Mouse (Mus musculus) CH12.LX (cell line): ENCODE data around the gene Ankrd53. TPM values are rescaled to one million over a fixed set of nuclear protein-coding genes. Genes with fewer than 3 reads are reported as not detected.
A peak's percentile ranks its signal among the peaks of the same experiment; 100 is the strongest.

ENCODE experiments used
- DNase-seq: peaks from one replicate; pipeline ENCODE4 v3.0.0-alpha.2; 2013; ENCODE audit errors: extremely low read depth
- H3K27ac ChIP-seq: 2 replicates; pipeline ENCODE4 v1.5.1; 2012; ENCODE audit warnings: low read depth, mild to moderate bottlenecking, control low read depth, moderate library complexity; ENCODE audit not compliant: insufficient read depth
- H3K27me3 ChIP-seq: replicated peaks from 2 replicates; pipeline ENCODE3; 2012; ENCODE audit warnings: inconsistent platforms
- H3K36me3 ChIP-seq, 2 experiments: replicated peaks in 1 of 2; 2 replicates each; pipeline versions ENCODE3 to v1.6.1; 2012; ENCODE audit warnings: inconsistent platforms in 1 of 2, low read length in 1 of 2, mild to moderate bottlenecking in 1 of 2, mixed read lengths in 1 of 2, moderate library complexity in 1 of 2; ENCODE audit not compliant: control insufficient read depth in 1 of 2, insufficient read depth in 1 of 2
- H3K4me1 ChIP-seq, 2 experiments: 2 replicates each; pipeline ENCODE4 v1.6.1; 2012; ENCODE audit warnings: inconsistent platforms in 1 of 2, moderate library complexity in 1 of 2; ENCODE audit not compliant: insufficient read depth in 2 of 2, control insufficient read depth in 1 of 2
- H3K4me2 ChIP-seq: 2 replicates; pipeline ENCODE4 v1.6.1; 2012; ENCODE audit warnings: low read depth, mild to moderate bottlenecking, control low read depth; ENCODE audit not compliant: poor library complexity, insufficient read depth, severe bottlenecking
- H3K4me3 ChIP-seq, 3 experiments: fragments of 150-350 bp in 1 of 3; sonication (generic) in 1 of 3; replicated peaks in 1 of 3; 2 replicates each; pipeline versions ENCODE3 to v1.5.1; 2011 to 2012; ENCODE audit warnings: low read depth in 2 of 3, low read length in 2 of 3, mild to moderate bottlenecking in 2 of 3, moderate library complexity in 2 of 3, control low read depth in 1 of 3, improper control_type of control experiment in 1 of 3, inconsistent platforms in 1 of 3, mixed read lengths in 1 of 3; ENCODE audit not compliant: poor library complexity in 1 of 3
- H3K79me2 ChIP-seq: replicated peaks from 2 replicates; pipeline ENCODE4 v1.6.1; 2012; ENCODE audit warnings: mild to moderate bottlenecking, moderate library complexity; ENCODE audit not compliant: control insufficient read depth, poor library complexity, insufficient read depth, severe bottlenecking; ENCODE audit errors: extremely low read depth
- H3K9ac ChIP-seq: 2 replicates; pipeline ENCODE4 v1.6.1; 2012; ENCODE audit warnings: low read depth, mild to moderate bottlenecking, control low read depth, moderate library complexity; ENCODE audit not compliant: insufficient read depth
- H3K9me3 ChIP-seq: replicated peaks from 2 replicates; pipeline ENCODE3; 2012; ENCODE audit warnings: low read length, inconsistent platforms, mixed read lengths
- CHD2 ChIP-seq: IDR thresholded peaks from 2 replicates; pipeline ENCODE4 v1.6.1; 2011; ENCODE audit warnings: low read length, improper control_type of control experiment
- CTCF ChIP-seq, 2 experiments: IDR thresholded peaks in 1 of 2; conservative IDR thresholded peaks in 1 of 2; 2 replicates each; pipeline ENCODE4 v1.5.1; 2011 to 2012; ENCODE audit warnings: low read depth in 2 of 2, low read length in 2 of 2, improper control_type of control experiment in 1 of 2, inconsistent platforms in 1 of 2, mild to moderate bottlenecking in 1 of 2, moderate library complexity in 1 of 2
- ELF1 ChIP-seq: IDR thresholded peaks from 2 replicates; pipeline ENCODE4 v1.6.1; 2014; ENCODE audit warnings: low read depth, mild to moderate bottlenecking, inconsistent platforms, low read length, improper control_type of control experiment
- HCFC1 ChIP-seq: IDR thresholded peaks from 2 replicates; pipeline ENCODE4 v1.6.1; 2012; ENCODE audit warnings: low read depth, mild to moderate bottlenecking, inconsistent platforms, low read length, improper control_type of control experiment
- IRF4 ChIP-seq: IDR thresholded peaks from 2 replicates; pipeline ENCODE4 v1.6.1; 2014; ENCODE audit warnings: low read depth, mild to moderate bottlenecking, inconsistent platforms, low read length, improper control_type of control experiment
- JUN ChIP-seq: IDR thresholded peaks from 2 replicates; pipeline ENCODE4 v1.6.1; 2011; ENCODE audit warnings: low read depth, mild to moderate bottlenecking, low read length, improper control_type of control experiment, moderate library complexity; ENCODE audit not compliant: insufficient read depth
- JUND ChIP-seq: conservative IDR thresholded peaks from 2 replicates; pipeline ENCODE4 v1.6.1; 2011; ENCODE audit warnings: low read depth, low read length, improper control_type of control experiment
- KAT2A ChIP-seq: IDR thresholded peaks from 2 replicates; pipeline ENCODE4 v1.6.1; 2012; ENCODE audit warnings: low read length, improper control_type of control experiment, inconsistent platforms; ENCODE audit not compliant: insufficient replicate concordance
- MYC ChIP-seq: IDR thresholded peaks from 2 replicates; pipeline ENCODE4 v1.6.1; 2011; ENCODE audit warnings: low read depth, mild to moderate bottlenecking, improper control_type of control experiment, low read length
- PAX5 ChIP-seq: IDR thresholded peaks from 2 replicates; pipeline ENCODE4 v1.6.1; 2012; ENCODE audit warnings: low read length, inconsistent platforms, mixed read lengths
- POLR2A ChIP-seq: IDR thresholded peaks from 2 replicates; pipeline ENCODE4 v1.6.1; 2011; ENCODE audit warnings: low read depth, mild to moderate bottlenecking, improper control_type of control experiment, low read length
- RAD21 ChIP-seq: IDR thresholded peaks from 2 replicates; pipeline ENCODE4 v1.6.1; 2011; ENCODE audit warnings: low read depth, mild to moderate bottlenecking, low read length, improper control_type of control experiment, moderate library complexity
- SIN3A ChIP-seq: IDR thresholded peaks from 2 replicates; pipeline ENCODE4 v1.6.1; 2012; ENCODE audit warnings: low read length, improper control_type of control experiment, inconsistent platforms
- SMC3 ChIP-seq: IDR thresholded peaks from 2 replicates; pipeline ENCODE4 v1.6.1; 2011; ENCODE audit warnings: low read depth, low read length, improper control_type of control experiment
- TBP ChIP-seq: conservative IDR thresholded peaks from 2 replicates; pipeline ENCODE4 v1.6.1; 2011; ENCODE audit warnings: low read depth, low read length, improper control_type of control experiment
- USF2 ChIP-seq: conservative IDR thresholded peaks from 2 replicates; pipeline ENCODE4 v1.6.1; 2011; ENCODE audit warnings: low read depth, low read length, improper control_type of control experiment
- ZMIZ1 ChIP-seq: IDR thresholded peaks from 2 replicates; pipeline ENCODE4 v1.6.1; 2012; ENCODE audit warnings: low read depth, mild to moderate bottlenecking, inconsistent platforms, low read length, improper control_type of control experiment
- ZNF384 ChIP-seq: IDR thresholded peaks from 2 replicates; pipeline ENCODE4 v1.6.1; 2012; ENCODE audit warnings: low read depth, low read length, improper control_type of control experiment, inconsistent platforms
- dilution Hi-C: fragments of 300-500 bp; cut with MboI; formaldehyde crosslinking; loops from 2 replicates; pipeline ENCODE4 v1.14.3; 2020; ENCODE audit warnings: low sequenced_read_pairs; ENCODE audit not compliant: extremely low pct_unique_long_range_greater_than_20kb, extremely low pct_ligation_motif_present
- in situ Hi-C: fragments of 300-500 bp; cut with MboI; formaldehyde crosslinking; loops from 3 replicates; pipeline ENCODE4 v1.14.3; 2019; ENCODE audit warnings: low sequenced_read_pairs, low pct_ligation_motif_present, low pct_unique_long_range_greater_than_20kb, mixed read lengths
- polyA plus RNA-seq: library from polyadenylated mRNA; unstranded; fragments of >175 nt; gene quantifications from 2 replicates; pipeline ENCODE4 v1.2.1, GENCODE M21; 2012; ENCODE audit warnings: low read depth; ENCODE audit not compliant: insufficient read length
- total RNA-seq, 2 experiments: library from RNA; depleted of rRNA; stranded (reverse); fragments of 300-350 nt in 1 of 2; fragments of >200 nt in 1 of 2; gene quantifications; 2 replicates each; pipeline ENCODE4 v1.2.3; 2012 to 2014

Ankrd53 gene
- total and polyA plus RNA-seq, 3 experiments: 0.08 to 0.36 TPM; not detected in 1

- TF ChIP-seq JUN: no peak
- peak; percentile 96 for TF ChIP-seq POLR2A
- TF ChIP-seq PAX5: no peak
- TF ChIP-seq IRF4: 0 out of 2 replicates have a peak, but pooled peaks have one; percentile 7
- no peak for TF ChIP-seq JUND
- TF ChIP-seq CHD2: 0 out of 2 replicates have a peak, but pooled peaks have one; percentile 59
- no peak for TF ChIP-seq ZNF384
- TF ChIP-seq KAT2A: 0 out of 2 replicates have a peak, but pooled peaks have one; percentile 37
- TF ChIP-seq ELF1: peak; percentile 43; the same call in 1 of the 2 replicates
- TF ChIP-seq SIN3A: peak; percentile 79; the same call in 1 of the 2 replicates
- TF ChIP-seq MYC: no peak
- TF ChIP-seq ZMIZ1: peak; percentile 93
- TF ChIP-seq TBP: peak; percentile 55
- TF ChIP-seq, all 38 proteins: peak for 23
These were observed 13.3 kb downstream of the Ankrd53 start, which contains the start of gene Tex261 (continued) for GRCm38 (mm10) chr6:83775638-83776293.

GRCm38 (mm10) chr6:83778306-83778705 is 15.9 kb downstream of the Ankrd53 start:
- in situ Hi-C loops: no loop called here

DNA sequence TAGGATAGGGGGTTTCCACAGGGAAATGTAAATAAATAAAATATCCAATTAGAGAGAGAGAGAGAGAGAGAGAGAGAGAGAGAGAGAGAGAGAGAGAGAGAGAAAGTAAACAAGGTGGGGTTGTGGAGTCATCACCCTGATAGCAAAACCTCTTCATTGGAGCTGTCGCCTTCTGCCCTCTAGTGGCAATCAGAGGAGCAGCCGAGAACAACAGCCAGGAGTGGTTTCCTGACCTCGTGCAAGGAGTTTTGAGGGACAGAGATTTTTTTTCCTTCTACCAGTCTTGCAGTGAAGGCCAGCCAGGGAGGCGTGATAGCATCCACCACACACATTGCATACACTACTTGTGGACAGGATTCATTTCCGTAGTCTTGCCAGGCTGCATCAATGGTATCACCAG is 16.6 kb downstream of the Ankrd53 start:
- TF ChIP-seq CTCF (conservative IDR thresholded peaks at IDR 0.05 in 1 of 2, IDR thresholded peaks at IDR 0.05 in 1 of 2; ENCODE audit: low read depth in 2 of 2, low read length in 2 of 2): peak; percentile 72 to 82
- TF ChIP-seq JUND: no peak
- TF ChIP-seq USF2: no peak
- TF ChIP-seq IRF4: 0 out of 2 replicates have a peak, but pooled peaks have one; percentile 16
- peak; percentile 62 for TF ChIP-seq SMC3
- peak; percentile 67 for TF ChIP-seq RAD21
- TF ChIP-seq MYC: peak; percentile 66; the same call in 1 of the 2 replicates
- Histone ChIP-seq H3K79me2 (peaks cover 11% of the 10 kb centered on the region), H3K9ac (no peak overlapping the region), H3K4me3 (no peak overlapping the region), H3K27ac (no peak overlapping the region), H3K9me3 (peaks cover 3% of the 10 kb centered on the region), H3K36me3 (peaks cover 0 to 2% of the 10 kb centered on the region in 2 experiments), H3K27me3 (no peaks in the 10 kb centered on the region), H3K4me2 (no peak overlapping the region), H3K4me1 (peaks cover 2 to 18% of the 10 kb centered on the region in 2 experiments)
- dilution Hi-C loops: no loop called here
- peak; percentile 64 for DNase-seq
- in situ Hi-C loops: no loop called here

More at GRCm38 (mm10) chr6:83778306-83778705, 15.9 kb downstream of the Ankrd53 start:
- Histone ChIP-seq H3K4me2 (no peak overlapping the region), H3K9me3 (peaks cover 3% of the 10 kb centered on the region), H3K36me3 (peaks cover 4 to 9% of the 10 kb centered on the region in 2 experiments), H3K4me1 (peaks cover 7 to 25% of the 10 kb centered on the region in 2 experiments), H3K27ac (no peak overlapping the region), H3K4me3 (no peak overlapping the region), H3K27me3 (no peaks in the 10 kb centered on the region), H3K9ac (no peak overlapping the region), H3K79me2 (peaks cover 11% of the 10 kb centered on the region)
- no peak for DNase-seq
- TF ChIP-seq CHD2: no peak
- TF ChIP-seq HCFC1: no peak
- TF ChIP-seq SIN3A: no peak
- TF ChIP-seq ZMIZ1: no peak
- dilution Hi-C loops: no loop called here
